Mouse (Mus musculus) limb, embryonic 14.5 days (tissue): ENCODE data around the gene Dok4. TPM values are rescaled to one million over a fixed set of nuclear protein-coding genes. Genes with fewer than 3 reads are reported as not detected.

Experiments used
- ATAC-seq: fragments of 200-750 bp; cut with Nextera tagmentation; 2 replicates; pipeline ENCODE4 v1.8.0; 2017; ENCODE audit warnings: low read depth, moderate number of reproducible peaks, moderate TSS enrichment; ENCODE audit not compliant: low FRiP score
- DNase-seq: peaks from one replicate; pipeline ENCODE4 v3.0.0-alpha.2; 2015; ENCODE audit warnings: low spot score
- H3K27ac ChIP-seq: fragments of 300-500 bp; sonication (generic); replicated peaks from 2 replicates; pipeline ENCODE4 v1.5.1; 2014; ENCODE audit warnings: low read depth, mild to moderate bottlenecking, low read length, moderate library complexity, mixed read lengths
- H3K27me3 ChIP-seq: fragments of 300-500 bp; sonication (generic); 2 replicates; pipeline ENCODE4 v1.6.1; 2014; ENCODE audit warnings: low read length, mixed read lengths; ENCODE audit not compliant: control insufficient read depth, insufficient read depth
- H3K36me3 ChIP-seq: fragments of 300-500 bp; sonication (generic); 2 replicates; pipeline ENCODE4 v1.6.1; 2014; ENCODE audit warnings: mild to moderate bottlenecking, low read length, moderate library complexity, mixed read lengths; ENCODE audit not compliant: control insufficient read depth, insufficient read depth
- H3K4me1 ChIP-seq: fragments of 300-500 bp; sonication (generic); 2 replicates; pipeline ENCODE4 v1.6.1; 2014; ENCODE audit warnings: antibody characterized with exemption, low read length, mixed read lengths; ENCODE audit not compliant: control insufficient read depth, insufficient read depth
- H3K4me2 ChIP-seq: fragments of 300-500 bp; sonication (generic); replicated peaks from 2 replicates; pipeline ENCODE4 v1.6.1; 2014; ENCODE audit warnings: low read depth, mild to moderate bottlenecking, low read length, moderate library complexity; ENCODE audit not compliant: severe bottlenecking
- H3K4me3 ChIP-seq: fragments of 300-500 bp; sonication (generic); replicated peaks from 2 replicates; pipeline ENCODE4 v1.5.1; 2014; ENCODE audit warnings: low read length
- H3K9ac ChIP-seq: fragments of 300-500 bp; sonication (generic); 2 replicates; pipeline ENCODE4 v1.6.1; 2014; ENCODE audit warnings: mild to moderate bottlenecking, low read depth, low read length, moderate library complexity; ENCODE audit not compliant: severe bottlenecking
- H3K9me3 ChIP-seq: fragments of 300-500 bp; sonication (generic); 2 replicates; pipeline ENCODE4 v1.6.1; 2016; ENCODE audit warnings: low read length; ENCODE audit not compliant: control insufficient read depth
- POLR2A ChIP-seq: fragments of 200-500 bp; IDR thresholded peaks from 2 replicates; pipeline ENCODE4 v1.8.0; 2012; ENCODE audit warnings: inconsistent platforms, mild to moderate bottlenecking, moderate library complexity, borderline replicate concordance; ENCODE audit not compliant: insufficient read depth, insufficient read length; ENCODE audit errors: extremely low read depth
- WGBS: fragments of 180-500 bp; shearing (Covaris S2); extraction: QIAGEN DNeasy Blood & Tissue Kit; methylation state at CpG from one replicate; pipeline ENCODE4 v1.1.7; 2014; 5-methylcytosine and 5-hydroxymethylcytosine counted together
- polyA plus RNA-seq, 2 experiments: library from polyadenylated mRNA; depleted of rRNA in 1 of 2; stranded (reverse) in 1 of 2; unstranded in 1 of 2; fragments of >200 nt; fragmentation: Nextera tagmentation in 1 of 2; extraction: Ambion mirVana in 1 of 2; gene quantifications; 2 replicates each; pipeline versions ENCODE4 v1.2.1 to v1.2.3; 2012 to 2014

Dok4 gene
- polyA plus RNA-seq, 2 experiments: 23.3 to 29.1 TPM

DNA sequence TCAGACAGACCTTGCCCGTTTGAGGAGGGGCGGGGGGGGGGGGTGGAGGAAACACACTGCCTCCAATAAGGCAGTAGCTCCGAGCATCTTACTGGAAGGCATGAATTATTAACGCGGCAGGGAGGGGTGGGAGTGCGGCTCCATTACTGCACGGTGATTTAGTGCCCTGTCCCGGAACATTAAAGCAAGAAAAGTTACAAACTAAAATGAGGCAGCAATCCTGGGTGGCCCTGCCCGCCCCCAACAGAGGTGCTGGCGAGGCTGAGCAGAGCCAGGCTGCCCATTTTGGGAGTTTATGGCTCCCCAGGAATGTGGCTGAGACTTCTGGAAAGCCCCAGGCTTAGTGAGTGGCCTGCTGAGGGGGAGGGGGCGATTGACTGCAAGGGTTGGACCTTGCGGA lies 27.6 kb upstream of the Dok4 start:
- Histone ChIP-seq H3K4me1 (peaks cover 35% of the 10 kb centered on the region), H3K4me3 (no peak overlapping the region), H3K4me2 (no peak overlapping the region), H3K9me3 (no peaks in the 10 kb centered on the region), H3K9ac (no peak overlapping the region), H3K27ac (no peak overlapping the region), H3K27me3 (no peaks in the 10 kb centered on the region), H3K36me3 (peaks cover 68% of the 10 kb centered on the region)
- WGBS: 20% methylated on average over 12 of the region's 12 CpGs
- peak; percentile 28; the same call in 1 of the 2 replicates for ATAC-seq
- peak; percentile 35 for DNase-seq
- TF ChIP-seq POLR2A: no peak

DNA sequence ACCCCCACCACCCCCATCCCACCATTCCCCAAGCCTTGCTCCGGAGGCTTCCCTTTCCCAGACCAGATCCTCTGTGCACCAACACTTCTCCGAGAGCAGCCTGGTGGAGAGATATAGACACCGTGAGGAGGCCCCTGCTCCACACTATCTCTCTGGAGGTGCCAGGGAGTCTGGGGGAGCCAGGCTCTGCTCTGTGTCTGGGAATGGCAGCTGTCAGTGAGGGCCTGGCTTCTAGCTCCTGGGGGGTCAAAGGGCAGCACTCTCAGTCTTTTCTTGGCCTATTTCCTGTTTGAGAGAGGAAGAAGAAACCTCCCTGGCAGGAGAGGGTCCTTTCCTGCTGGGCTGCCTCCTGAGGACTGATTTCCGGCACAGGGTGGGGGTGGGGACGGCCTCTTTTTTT lies 24.9 kb upstream of the Dok4 start:
- H3K4me3 ChIP-seq: no peak overlapping the region
- H3K4me1 ChIP-seq: peaks cover 35% of the 10 kb centered on the region
- no peak for DNase-seq

DNA sequence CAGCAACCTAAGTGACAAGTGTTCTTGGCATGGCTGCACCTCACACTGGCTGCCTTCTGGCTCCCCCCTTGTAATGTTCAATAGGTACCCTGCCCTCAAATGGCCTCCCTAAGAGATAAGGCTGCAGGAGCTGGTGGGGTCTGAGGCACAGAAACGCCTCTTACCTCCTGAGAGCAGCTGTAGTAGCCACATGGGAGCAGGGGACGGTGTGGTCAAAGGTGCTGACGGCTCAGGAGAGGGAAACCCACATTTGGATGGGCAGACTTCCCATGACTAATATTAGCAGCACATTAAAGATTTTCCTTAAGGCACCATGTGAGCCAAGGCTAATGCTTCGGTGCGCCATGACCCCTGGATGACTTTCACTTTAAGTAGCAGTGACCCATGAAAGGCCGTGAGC lies 24.5 kb upstream of the Dok4 start:
- 11% methylated on average over 6 of the region's 6 CpGs for WGBS
- no peak for ATAC-seq
- Histone ChIP-seq H3K9ac (peak overlapping the region; percentile 21; the same call in 1 of the 2 replicates), H3K4me3 (no peak overlapping the region), H3K9me3 (no peaks in the 10 kb centered on the region), H3K4me2 (no peak overlapping the region), H3K36me3 (peaks cover 38% of the 10 kb centered on the region), H3K27me3 (no peaks in the 10 kb centered on the region), H3K4me1 (peaks cover 34% of the 10 kb centered on the region), H3K27ac (no peak overlapping the region)
- DNase-seq: no peak
- no peak for TF ChIP-seq POLR2A

More for the DNA sequence above, 24.9 kb upstream of the Dok4 start:
- 11% methylated on average over 5 of the region's 5 CpGs for WGBS
- 0 out of 2 replicates have a peak, but pooled peaks have one; percentile 23 for ATAC-seq
- Histone ChIP-seq H3K4me2 (0 out of 2 replicates have a peak overlapping the region, but pooled peaks have one; percentile 13), H3K9ac (peak overlapping the region; percentile 21; the same call in 1 of the 2 replicates), H3K9me3 (no peaks in the 10 kb centered on the region), H3K27ac (no peak overlapping the region), H3K36me3 (peaks cover 42% of the 10 kb centered on the region), H3K27me3 (no peaks in the 10 kb centered on the region)
- no peak for TF ChIP-seq POLR2A

DNA sequence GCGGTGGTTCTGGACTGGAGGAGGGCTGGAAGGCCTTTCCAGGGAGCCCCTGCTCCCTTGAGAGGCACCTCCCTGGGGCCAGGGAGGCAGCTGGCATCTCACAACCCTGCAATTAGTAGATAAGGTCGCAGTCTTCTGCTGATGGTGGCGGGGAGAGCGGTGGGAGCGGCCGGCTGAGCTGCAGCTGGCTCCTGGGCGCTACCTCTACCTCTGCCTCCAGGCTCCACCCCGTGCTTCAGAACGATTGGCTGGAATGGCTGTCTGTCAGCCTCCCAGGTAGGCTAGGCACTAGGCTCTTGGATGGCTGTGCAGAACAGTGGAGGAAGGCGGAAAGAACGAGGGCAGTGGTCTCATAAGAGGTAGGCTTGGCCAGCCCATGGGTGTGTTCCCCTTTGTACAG lies 23.1 kb upstream of the Dok4 start:
- Histone ChIP-seq H3K27me3 (no peaks in the 10 kb centered on the region), H3K4me1 (peaks cover 26% of the 10 kb centered on the region), H3K4me3 (no peak overlapping the region), H3K9me3 (no peaks in the 10 kb centered on the region), H3K36me3 (peaks cover 25% of the 10 kb centered on the region), H3K9ac (no peak overlapping the region), H3K27ac (no peak overlapping the region), H3K4me2 (no peak overlapping the region; the same call in 1 of the 2 replicates)
- TF ChIP-seq POLR2A: no peak
- ATAC-seq (no peak), DNase-seq (no peak)
- WGBS: 12% methylated on average over 11 of the region's 11 CpGs

DNA sequence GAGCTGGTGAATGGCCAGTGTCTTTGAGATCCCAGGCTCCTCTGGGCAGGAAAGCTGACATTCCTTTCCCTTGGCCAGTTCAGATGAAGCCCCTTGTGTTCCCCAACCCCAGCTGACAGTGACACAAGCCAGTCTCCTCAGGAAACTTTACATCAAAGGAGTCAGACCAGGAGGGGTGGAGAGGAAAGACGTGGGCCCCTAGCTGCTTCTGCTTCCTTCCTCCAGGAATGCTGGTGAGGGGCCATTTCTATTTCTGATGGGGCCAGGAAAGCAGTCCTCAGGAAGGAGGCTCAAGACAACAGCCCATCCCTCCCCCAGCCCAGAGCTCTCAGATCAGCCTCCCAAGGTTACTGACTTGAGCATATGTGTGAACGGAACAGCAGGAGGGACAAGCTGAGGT lies 16.8 kb upstream of the Dok4 start:
- Histone ChIP-seq H3K27me3 (no peaks in the 10 kb centered on the region), H3K9me3 (no peaks in the 10 kb centered on the region), H3K4me2 (no peak overlapping the region), H3K9ac (no peak overlapping the region), H3K4me1 (peaks cover 5% of the 10 kb centered on the region), H3K4me3 (no peak overlapping the region), H3K36me3 (no peaks in the 10 kb centered on the region), H3K27ac (no peak overlapping the region)
- ATAC-seq (no peak), DNase-seq (no peak)
- TF ChIP-seq POLR2A: no peak
- WGBS: 23% methylated on average over 2 of the region's 2 CpGs
